Mouse (Mus musculus) heart, embryonic 13.5 days (tissue): ENCODE measurements at regions not wholly inside any gene's neighbourhood (a gene's known extent, or its start where the extent isn't known, plus 50 kb on each side); places are given as distances from the start of the nearest gene placed in this dataset.

Experiments
- ATAC-seq: fragments of 200-750 bp; cut with Nextera tagmentation; 2 replicates; pipeline ENCODE4 v1.8.0; 2017; ENCODE audit warnings: moderate TSS enrichment; ENCODE audit not compliant: insufficient number of reproducible peaks, low FRiP score, low TSS enrichment; ENCODE audit errors: extremely low read depth
- H3K27ac ChIP-seq: fragments of 300-500 bp; sonication (generic); replicated peaks from 2 replicates; pipeline ENCODE4 v1.5.1; 2015; ENCODE audit warnings: moderate library complexity, mild to moderate bottlenecking, inconsistent platforms
- H3K27me3 ChIP-seq: fragments of 300-500 bp; sonication (generic); replicated peaks from 2 replicates; pipeline ENCODE4 v1.6.1; 2015; ENCODE audit warnings: mild to moderate bottlenecking, inconsistent platforms
- H3K36me3 ChIP-seq: fragments of 300-500 bp; sonication (generic); 2 replicates; pipeline ENCODE4 v1.6.1; 2015; ENCODE audit warnings: mild to moderate bottlenecking, inconsistent platforms
- H3K4me1 ChIP-seq: fragments of 300-500 bp; sonication (generic); 2 replicates; pipeline ENCODE4 v1.6.1; 2015; ENCODE audit warnings: inconsistent platforms
- H3K4me2 ChIP-seq: fragments of 300-500 bp; sonication (generic); 2 replicates; pipeline ENCODE4 v1.6.1; 2015; ENCODE audit warnings: inconsistent platforms, mild to moderate bottlenecking, moderate library complexity
- H3K4me3 ChIP-seq: fragments of 300-500 bp; sonication (generic); 2 replicates; pipeline ENCODE4 v1.5.1; 2015; ENCODE audit warnings: moderate library complexity, mild to moderate bottlenecking, inconsistent platforms
- H3K9ac ChIP-seq: fragments of 300-500 bp; sonication (generic); 2 replicates; pipeline ENCODE4 v1.6.1; 2015; ENCODE audit warnings: inconsistent platforms, mild to moderate bottlenecking, moderate library complexity
- H3K9me3 ChIP-seq: fragments of 300-500 bp; sonication (generic); 2 replicates; pipeline ENCODE4 v1.6.1; 2016; ENCODE audit warnings: inconsistent platforms
- WGBS: fragments of 180-500 bp; shearing (Covaris S2); methylation state at CpG from one replicate; pipeline ENCODE4 v1.1.7; 2015; ENCODE audit warnings: mixed read lengths; 5-methylcytosine and 5-hydroxymethylcytosine counted together

DNA sequence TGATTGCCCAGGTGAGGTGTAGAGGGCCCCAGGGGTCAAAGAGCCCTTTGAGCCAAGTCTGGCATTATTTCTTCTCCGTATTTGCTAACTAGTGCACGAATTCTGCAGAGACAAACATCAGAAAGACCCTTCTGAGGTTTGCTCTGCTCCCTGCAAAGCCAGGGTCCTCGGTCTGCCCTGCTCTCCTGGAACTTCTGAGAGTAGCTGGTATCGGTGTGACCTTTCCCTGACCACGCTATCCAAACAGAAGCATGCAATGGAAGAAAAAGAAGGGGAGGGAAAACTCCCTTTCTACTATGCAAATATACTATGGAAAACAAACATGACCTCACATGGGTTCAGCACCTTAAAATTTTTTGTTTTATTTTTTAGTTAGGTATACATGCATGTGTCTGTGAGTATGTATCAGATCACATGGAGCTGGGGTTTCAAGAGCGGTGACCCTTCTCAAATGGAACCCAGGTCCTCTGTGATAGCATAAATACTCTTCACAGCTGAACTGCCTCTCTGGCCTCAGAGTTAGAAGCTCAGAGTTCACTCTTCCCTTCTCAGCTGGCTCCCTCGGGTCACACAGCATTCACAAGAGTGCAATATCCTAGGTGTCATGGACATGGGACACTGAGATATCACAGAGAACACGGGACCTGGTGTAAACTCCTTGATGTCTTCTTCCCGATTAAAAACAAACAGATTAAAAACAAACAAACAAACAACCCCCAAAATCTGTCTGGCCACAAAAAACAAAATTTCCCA is 144.7 kb downstream of the Bcl2l11 start:
- H3K27ac ChIP-seq, result no peak overlapping the region
- no peaks in the 10 kb centered on the region for H3K9me3 ChIP-seq
- no peaks in the 10 kb centered on the region for H3K36me3 ChIP-seq
- no peak for ATAC-seq
- no peak overlapping the region for H3K9ac ChIP-seq
- WGBS, result 48% methylated on average over 9 of the region's 9 CpGs
- H3K4me1 ChIP-seq, result peaks cover 6% of the 10 kb centered on the region
- H3K4me2 ChIP-seq, result no peak overlapping the region
- no peak overlapping the region for H3K4me3 ChIP-seq
- no peaks in the 10 kb centered on the region for H3K27me3 ChIP-seq

- 22% methylated on average over 7 of the region's 7 CpGs for WGBS
- H3K27me3 ChIP-seq, result no peaks in the 10 kb centered on the region
- H3K4me1 ChIP-seq, result peaks cover 22% of the 10 kb centered on the region
- no peak overlapping the region for H3K27ac ChIP-seq
- no peaks in the 10 kb centered on the region for H3K36me3 ChIP-seq
- no peaks in the 10 kb centered on the region for H3K9me3 ChIP-seq
- no peak overlapping the region for H3K4me2 ChIP-seq
- no peak overlapping the region for H3K9ac ChIP-seq
- ATAC-seq, result no peak
- H3K4me3 ChIP-seq, result no peak overlapping the region
These were observed 147.0 kb downstream of the Bcl2l11 start for GRCm38 (mm10) chr2:128272789-128273188.

GRCm38 (mm10) chr2:128273292-128273691 is 147.5 kb downstream of the Bcl2l11 start:
- ATAC-seq, result no peak

GRCm38 (mm10) chr2:128276337-128276736 is 150.5 kb downstream of the Bcl2l11 start:
- Histone ChIP-seq H3K4me1 (peaks cover 38% of the 10 kb centered on the region), H3K27ac (no peak overlapping the region), H3K36me3 (no peaks in the 10 kb centered on the region), H3K9me3 (no peaks in the 10 kb centered on the region), H3K27me3 (no peaks in the 10 kb centered on the region), H3K9ac (no peak overlapping the region), H3K4me2 (no peak overlapping the region), H3K4me3 (no peak overlapping the region)
- no peak for ATAC-seq
- 83% methylated on average over 5 of the region's 5 CpGs for WGBS

More at GRCm38 (mm10) chr2:128273292-128273691, 147.5 kb downstream of the Bcl2l11 start:
- Histone ChIP-seq H3K27me3 (no peaks in the 10 kb centered on the region), H3K4me3 (no peak overlapping the region), H3K36me3 (no peaks in the 10 kb centered on the region), H3K9me3 (no peaks in the 10 kb centered on the region), H3K4me1 (peaks cover 27% of the 10 kb centered on the region), H3K27ac (no peak overlapping the region), H3K4me2 (no peak overlapping the region), H3K9ac (no peak overlapping the region)
- 60% methylated on average over 4 of the region's 4 CpGs for WGBS

GRCm38 (mm10) chr2:128277387-128278123 is 151.7 kb downstream of the Bcl2l11 start:
- no peak overlapping the region for H3K9ac ChIP-seq
- no peak overlapping the region for H3K4me3 ChIP-seq
- H3K4me2 ChIP-seq, result no peak overlapping the region
- H3K27me3 ChIP-seq, result no peaks in the 10 kb centered on the region
- H3K9me3 ChIP-seq, result no peaks in the 10 kb centered on the region
- H3K27ac ChIP-seq, result peak overlapping the region; percentile 61
- H3K36me3 ChIP-seq, result no peaks in the 10 kb centered on the region
- WGBS, result 62% methylated on average over 4 of the region's 4 CpGs
- H3K4me1 ChIP-seq, result peaks cover 45% of the 10 kb centered on the region
- no peak for ATAC-seq

- H3K4me3 ChIP-seq, result no peak overlapping the region
- peak overlapping the region; percentile 59; the same call in 1 of the 2 replicates for H3K27ac ChIP-seq
- peaks cover 50% of the 10 kb centered on the region for H3K4me1 ChIP-seq
- H3K9ac ChIP-seq, result no peak overlapping the region
- 0 out of 2 replicates have a peak overlapping the region, but pooled peaks have one; percentile 60 for H3K4me2 ChIP-seq
- no peaks in the 10 kb centered on the region for H3K27me3 ChIP-seq
- H3K9me3 ChIP-seq, result no peaks in the 10 kb centered on the region
- ATAC-seq, result no peak
- 77% methylated on average over 5 of the region's 5 CpGs for WGBS
- H3K36me3 ChIP-seq, result no peaks in the 10 kb centered on the region
These were observed 152.2 kb downstream of the Bcl2l11 start for GRCm38 (mm10) chr2:128278124-128278432.

DNA sequence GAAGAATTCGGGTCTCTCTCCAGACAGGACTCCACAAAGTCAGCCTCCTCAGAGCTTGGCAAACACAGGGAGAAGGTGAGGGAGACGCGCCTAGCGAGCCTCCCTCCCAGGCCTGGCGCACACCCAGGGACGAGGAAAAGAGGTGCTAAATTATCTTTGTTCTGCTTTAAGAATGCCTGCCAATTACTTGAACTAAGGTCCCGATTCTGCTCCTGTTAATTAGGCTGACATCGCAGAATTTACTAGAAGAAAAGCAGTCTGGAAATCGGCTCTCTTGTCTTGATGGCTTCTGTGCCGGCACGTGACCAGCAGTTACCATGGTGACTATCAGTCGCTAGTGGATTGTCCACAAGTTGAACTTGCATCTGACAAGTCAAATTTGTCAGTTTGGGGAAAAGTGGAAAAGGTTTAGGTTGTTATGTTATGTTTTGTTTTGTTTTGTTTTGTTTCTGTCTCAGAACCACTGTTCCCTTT is 152.8 kb downstream of the Bcl2l11 start:
- Histone ChIP-seq H3K9me3 (no peaks in the 10 kb centered on the region), H3K4me3 (no peak overlapping the region), H3K36me3 (no peaks in the 10 kb centered on the region), H3K27ac (no peak overlapping the region; the same call in 1 of the 2 replicates), H3K27me3 (no peaks in the 10 kb centered on the region), H3K9ac (0 out of 2 replicates have a peak overlapping the region, but pooled peaks have one; percentile 17), H3K4me2 (peak overlapping the region; percentile 60), H3K4me1 (peaks cover 52% of the 10 kb centered on the region)
- ATAC-seq, result no peak
- 15% methylated on average over 12 of the region's 12 CpGs for WGBS

DNA sequence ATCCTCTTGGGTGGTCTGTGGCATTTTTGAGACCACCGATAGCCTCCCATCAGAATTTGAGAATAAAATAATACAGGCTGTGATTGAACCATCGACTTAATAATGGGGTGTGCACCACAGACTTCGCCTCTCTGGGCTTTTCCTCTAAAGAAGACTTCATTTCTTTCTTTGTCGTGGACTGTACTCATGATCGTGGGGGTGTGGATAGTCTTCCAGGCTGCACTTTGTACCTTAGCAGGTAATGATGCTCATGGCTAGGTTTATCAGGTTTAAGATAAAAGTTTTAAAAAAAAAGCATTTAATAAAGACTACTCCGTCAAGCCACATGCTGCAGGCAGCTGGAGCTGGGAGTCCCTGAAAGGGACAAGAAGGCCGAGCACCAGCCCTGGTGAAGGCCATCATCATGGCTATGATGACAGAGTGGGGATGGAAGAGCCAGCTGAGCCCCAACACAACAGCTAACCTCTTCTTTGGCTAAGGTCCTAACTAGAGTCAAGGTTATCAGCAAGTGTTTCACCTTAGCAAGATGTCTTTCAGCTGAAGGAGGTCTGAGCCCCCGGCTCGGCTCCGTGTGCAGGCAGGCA is 153.4 kb downstream of the Bcl2l11 start:
- Histone ChIP-seq H3K36me3 (no peaks in the 10 kb centered on the region), H3K4me3 (no peak overlapping the region), H3K9me3 (no peaks in the 10 kb centered on the region), H3K27ac (no peak overlapping the region; the same call in 1 of the 2 replicates), H3K4me1 (peaks cover 53% of the 10 kb centered on the region), H3K9ac (no peak overlapping the region), H3K4me2 (peak overlapping the region; percentile 60), H3K27me3 (no peaks in the 10 kb centered on the region)
- WGBS, result 53% methylated on average over 10 of the region's 10 CpGs
- ATAC-seq, result no peak

DNA sequence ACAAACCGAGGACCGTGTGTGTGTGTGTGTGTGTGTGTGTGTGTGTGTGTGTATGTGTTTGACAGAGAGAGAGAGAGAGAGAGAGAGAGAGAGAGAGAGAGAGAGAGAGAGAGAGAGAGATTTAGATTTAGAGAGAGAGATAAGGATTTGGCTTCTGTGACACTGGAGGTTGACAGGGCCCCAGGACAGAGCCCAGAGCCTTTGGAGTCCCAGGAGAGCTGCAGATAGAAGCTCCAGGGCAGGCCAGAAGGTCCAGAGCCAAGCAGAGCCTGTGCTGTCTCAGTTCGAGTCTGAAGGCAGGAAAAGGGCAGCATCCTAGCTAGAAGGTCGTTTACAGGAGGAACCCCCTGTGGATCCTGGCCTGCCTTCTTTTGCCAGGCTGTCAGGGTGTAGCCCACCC is 156.8 kb downstream of the Bcl2l11 start:
- Histone ChIP-seq H3K27me3 (no peaks in the 10 kb centered on the region), H3K9ac (no peak overlapping the region), H3K4me3 (no peak overlapping the region), H3K9me3 (no peaks in the 10 kb centered on the region), H3K36me3 (no peaks in the 10 kb centered on the region), H3K4me1 (peaks cover 62% of the 10 kb centered on the region), H3K4me2 (no peak overlapping the region), H3K27ac (0 out of 2 replicates have a peak overlapping the region, but pooled peaks have one; percentile 33)
- 25% methylated on average over 4 of the region's 4 CpGs for WGBS
- no peak for ATAC-seq

GRCm38 (mm10) chr2:128284822-128285421 is 159.1 kb downstream of the Bcl2l11 start:
- peak; percentile 67; the same call in 1 of the 2 replicates for ATAC-seq
- Histone ChIP-seq H3K27ac (peak overlapping the region; percentile 60), H3K36me3 (no peaks in the 10 kb centered on the region), H3K9me3 (no peaks in the 10 kb centered on the region), H3K4me3 (no peak overlapping the region), H3K9ac (no peak overlapping the region), H3K27me3 (no peaks in the 10 kb centered on the region), H3K4me1 (peaks cover 50% of the 10 kb centered on the region), H3K4me2 (no peak overlapping the region)
- 43% methylated on average over 7 of the region's 7 CpGs for WGBS

- Histone ChIP-seq H3K27me3 (no peaks in the 10 kb centered on the region), H3K4me1 (peaks cover 50% of the 10 kb centered on the region), H3K9me3 (no peaks in the 10 kb centered on the region), H3K27ac (no peak overlapping the region), H3K4me3 (no peak overlapping the region), H3K4me2 (no peak overlapping the region), H3K9ac (no peak overlapping the region), H3K36me3 (no peaks in the 10 kb centered on the region)
- WGBS, result 88% methylated on average over 12 of the region's 12 CpGs
- ATAC-seq, result no peak
These were observed 159.6 kb downstream of the Bcl2l11 start for GRCm38 (mm10) chr2:128285457-128285856.
